Mouse (Mus musculus): ENCODE results near the gene Fdxacb1. TPM values are rescaled to one million over a fixed set of nuclear protein-coding genes. Genes with fewer than 3 reads are reported as not detected.

Fdxacb1 gene
- polyA plus RNA-seq, 2 experiments, result 5.2 to 9.4 TPM

DNA sequence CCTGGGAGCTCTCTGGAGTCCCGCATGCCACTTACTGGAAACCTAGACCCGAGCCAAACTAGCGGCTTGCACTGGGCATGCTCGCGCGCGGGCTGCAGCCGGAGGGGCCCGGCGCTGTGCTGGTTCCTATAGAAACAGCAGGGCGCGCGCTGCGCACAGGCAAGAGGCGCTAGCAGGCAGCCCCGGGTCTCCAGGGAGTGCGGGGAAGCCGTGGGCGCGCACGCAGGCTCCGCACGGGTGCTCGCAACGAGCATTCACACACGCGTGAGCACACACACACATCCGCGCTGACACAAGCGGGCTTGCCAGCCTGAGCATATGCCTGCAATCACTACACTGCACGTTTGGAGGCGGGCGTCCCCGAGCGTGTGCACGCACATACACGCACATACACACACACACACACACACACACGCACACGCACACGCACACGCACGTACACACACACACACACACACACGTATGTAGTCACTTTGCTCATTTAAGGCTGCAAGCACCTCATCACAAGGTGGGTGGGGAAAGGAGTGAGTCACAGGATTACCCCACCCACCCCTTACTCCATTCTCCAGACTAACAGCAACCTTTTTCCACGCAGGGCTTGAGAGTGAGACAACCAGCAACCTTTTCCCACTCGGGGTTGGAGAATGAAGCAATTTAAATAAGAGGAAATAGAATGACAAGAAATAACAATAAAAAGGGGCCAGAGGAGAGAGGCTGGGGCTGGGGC is 39.9 kb upstream of the Fdxacb1 start:
- DNase-seq (ENCODE audit: low read depth in 3 of 3, low spot score in 3 of 3) (no peak), ATAC-seq (ENCODE audit: insufficient read depth) (peak; percentile 35; the same call in 1 of the 2 replicates)
- no peak overlapping the region for H3K27ac ChIP-seq
- peak overlapping the region; percentile 31 to 48 for H3K4me3 ChIP-seq (ENCODE audit: insufficient read depth in 1 of 2, low read depth in 2 of 2, low read length in 2 of 2)
- H3K27me3 ChIP-seq (ENCODE audit: control insufficient read depth, insufficient read depth, low read length), result peaks cover 10% of the 10 kb centered on the region
- no peaks in the 10 kb centered on the region for H3K4me1 ChIP-seq (replicated peaks; ENCODE audit: control insufficient read depth in 2 of 2, insufficient read depth in 2 of 2, low read length in 1 of 2)
- H3K36me3 ChIP-seq (replicated peaks; ENCODE audit: control insufficient read depth, insufficient read depth, low read depth), result no peaks in the 10 kb centered on the region
- H3K9me3 ChIP-seq (ENCODE audit: control insufficient read depth, low read length), result no peaks in the 10 kb centered on the region
- peak overlapping the region; percentile 62 for H3K4me2 ChIP-seq (ENCODE audit: low read depth)
- TF ChIP-seq CTCF (IDR thresholded peaks at IDR 0.05; ENCODE audit: low read depth) (no peak), EP300 (IDR thresholded peaks at IDR 0.05; ENCODE audit: low read depth) (no peak)
- WGBS (ENCODE audit: insufficient replicate concordance), result 1% methylated on average over 45 of the region's 45 CpGs
- no peak overlapping the region for H3K9ac ChIP-seq (replicated peaks)

DNA sequence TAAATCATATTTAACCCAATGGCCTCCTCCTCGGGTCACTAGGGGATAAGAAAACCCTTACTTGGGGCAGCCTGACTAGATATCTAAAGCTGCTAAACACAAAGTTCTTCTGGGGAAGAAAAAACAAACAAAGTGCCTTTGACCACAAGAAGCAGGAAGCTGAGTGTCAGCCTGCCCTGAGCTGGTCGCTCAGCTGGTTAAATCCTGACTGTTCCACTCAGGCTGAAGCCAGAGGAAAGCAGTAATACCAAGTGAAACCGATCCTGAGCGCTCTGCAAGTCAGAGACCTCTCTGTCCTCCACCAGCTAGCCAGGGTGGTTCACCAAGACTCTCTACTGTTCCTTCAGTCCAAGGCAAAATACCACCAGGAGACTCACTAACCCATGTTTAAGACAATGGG is 38.4 kb upstream of the Fdxacb1 start:
- H3K9ac ChIP-seq (replicated peaks), result no peak overlapping the region
- no peak overlapping the region for H3K4me3 ChIP-seq (ENCODE audit: insufficient read depth in 1 of 2, low read depth in 2 of 2, low read length in 2 of 2)
- no peak for ATAC-seq (ENCODE audit: insufficient read depth)
- 15% methylated on average over 4 of the region's 4 CpGs for WGBS (ENCODE audit: insufficient replicate concordance)
- TF ChIP-seq EP300 (IDR thresholded peaks at IDR 0.05; ENCODE audit: low read depth) (no peak), CTCF (IDR thresholded peaks at IDR 0.05; ENCODE audit: low read depth) (no peak)
- no peaks in the 10 kb centered on the region for H3K9me3 ChIP-seq (ENCODE audit: control insufficient read depth, low read length)
- H3K36me3 ChIP-seq (replicated peaks; ENCODE audit: control insufficient read depth, insufficient read depth, low read depth), result no peaks in the 10 kb centered on the region
- no peak overlapping the region for H3K27ac ChIP-seq
- peaks cover 10% of the 10 kb centered on the region for H3K27me3 ChIP-seq (ENCODE audit: control insufficient read depth, insufficient read depth, low read length)
- no peak overlapping the region for H3K4me2 ChIP-seq (ENCODE audit: low read depth)
- no peak for DNase-seq (ENCODE audit: low read depth in 3 of 3, low spot score in 3 of 3)
- H3K4me1 ChIP-seq (replicated peaks; ENCODE audit: control insufficient read depth in 2 of 2, insufficient read depth in 2 of 2, low read length in 1 of 2), result no peaks in the 10 kb centered on the region

GRCm38 (mm10) chr9:50732560-50732959 is 35.5 kb upstream of the Fdxacb1 start:
- Histone ChIP-seq H3K4me2 (ENCODE audit: low read depth) (no peak overlapping the region), H3K4me1 (replicated peaks; ENCODE audit: control insufficient read depth in 2 of 2, insufficient read depth in 2 of 2, low read length in 1 of 2) (no peaks in the 10 kb centered on the region), H3K9me3 (ENCODE audit: control insufficient read depth, low read length) (no peaks in the 10 kb centered on the region), H3K27ac (no peak overlapping the region), H3K4me3 (ENCODE audit: insufficient read depth in 1 of 2, low read depth in 2 of 2, low read length in 2 of 2) (no peak overlapping the region), H3K27me3 (ENCODE audit: control insufficient read depth, insufficient read depth, low read length) (peaks cover 6% of the 10 kb centered on the region), H3K36me3 (replicated peaks; ENCODE audit: control insufficient read depth, insufficient read depth, low read depth) (no peaks in the 10 kb centered on the region), H3K9ac (replicated peaks) (no peak overlapping the region)
- ATAC-seq (ENCODE audit: insufficient read depth), result no peak
- no peak for DNase-seq (ENCODE audit: low read depth in 3 of 3, low spot score in 3 of 3)
- TF ChIP-seq CTCF (IDR thresholded peaks at IDR 0.05; ENCODE audit: low read depth) (no peak), EP300 (IDR thresholded peaks at IDR 0.05; ENCODE audit: low read depth) (no peak)
- 40% methylated on average over 4 of the region's 4 CpGs for WGBS (ENCODE audit: insufficient replicate concordance)

GRCm38 (mm10) chr9:50734989-50735388 is 33.0 kb upstream of the Fdxacb1 start:
- Histone ChIP-seq H3K9ac (replicated peaks) (no peak overlapping the region), H3K4me2 (ENCODE audit: low read depth) (no peak overlapping the region), H3K9me3 (ENCODE audit: control insufficient read depth, low read length) (no peaks in the 10 kb centered on the region), H3K4me1 (replicated peaks; ENCODE audit: control insufficient read depth in 2 of 2, insufficient read depth in 2 of 2, low read length in 1 of 2) (peaks cover 4 to 5% of the 10 kb centered on the region in 2 experiments; a peak in 1 of 4 replicates), H3K27ac (no peak overlapping the region), H3K4me3 (ENCODE audit: insufficient read depth in 1 of 2, low read depth in 2 of 2, low read length in 2 of 2) (no peak overlapping the region), H3K27me3 (ENCODE audit: control insufficient read depth, insufficient read depth, low read length) (no peaks in the 10 kb centered on the region), H3K36me3 (replicated peaks; ENCODE audit: control insufficient read depth, insufficient read depth, low read depth) (no peaks in the 10 kb centered on the region)
- WGBS (ENCODE audit: insufficient replicate concordance), result 1% methylated on average over 9 of the region's 9 CpGs
- peak in 2 of 3 experiments; percentile 16 to 18 for DNase-seq (ENCODE audit: low read depth in 3 of 3, low spot score in 3 of 3)
- TF ChIP-seq EP300 (IDR thresholded peaks at IDR 0.05; ENCODE audit: low read depth) (no peak), CTCF (IDR thresholded peaks at IDR 0.05; ENCODE audit: low read depth) (peak; percentile 80)
- no peak for ATAC-seq (ENCODE audit: insufficient read depth)

DNA sequence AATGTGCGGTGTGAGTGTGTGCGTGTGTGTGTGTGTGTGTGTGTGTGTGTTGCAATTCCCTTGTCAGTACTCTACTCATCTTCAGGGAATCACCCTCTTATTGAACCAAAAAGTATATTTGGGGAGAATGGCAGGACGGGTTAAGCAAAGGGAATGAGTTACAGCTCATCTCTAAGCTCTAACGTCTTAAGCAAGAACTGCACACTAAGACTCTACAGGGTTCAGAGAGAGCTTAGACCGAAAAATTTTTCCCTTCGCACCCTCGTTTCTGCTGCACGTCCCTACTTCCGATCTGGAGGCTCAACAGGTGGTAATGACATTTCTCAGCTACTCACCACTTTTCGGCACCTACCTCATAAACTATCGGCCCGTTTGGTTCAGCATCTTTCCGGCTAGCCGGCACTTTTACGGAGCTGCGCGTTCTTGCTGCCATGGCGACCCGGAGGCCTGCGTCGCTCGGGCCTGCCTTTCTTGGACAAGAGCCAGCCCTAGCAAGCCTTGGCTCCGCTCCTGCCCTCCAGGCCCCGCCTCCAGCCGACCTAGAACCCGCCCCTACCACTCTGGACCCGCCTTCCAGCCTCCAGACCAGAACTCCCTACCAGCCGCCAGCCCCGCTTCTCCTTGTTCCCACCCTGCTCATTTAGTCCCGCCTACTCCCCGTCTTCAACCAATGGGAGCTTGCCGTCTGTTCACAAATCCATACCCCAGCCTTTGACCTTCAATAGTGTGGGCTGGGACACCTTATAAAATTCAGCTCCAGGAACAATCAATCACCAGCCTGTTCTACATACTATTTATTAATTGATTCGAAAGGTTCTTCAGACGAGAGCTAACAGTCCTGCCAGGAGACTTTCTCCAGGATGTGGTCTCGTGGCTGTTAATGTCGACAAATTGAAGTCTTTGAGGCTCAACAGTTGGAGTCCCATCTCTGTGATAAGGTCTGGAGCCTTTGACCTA is 28.8 kb upstream of the Fdxacb1 start, which contains the start of gene Dixdc1:
Gene Dixdc1 (minus strand): TSS at position 604 of the 957 bp plus-strand sequence.
- Histone ChIP-seq H3K9me3 (ENCODE audit: control insufficient read depth, low read length) (no peaks in the 10 kb centered on the region), H3K27ac (no peak within 1 kb of the TSS), H3K9ac (replicated peaks) (no peak within 1 kb of the TSS), H3K4me2 (ENCODE audit: low read depth) (peak within 1 kb of the TSS; percentile 57), H3K27me3 (ENCODE audit: control insufficient read depth, insufficient read depth, low read length) (no peaks in the 10 kb centered on the region), H3K36me3 (replicated peaks; ENCODE audit: control insufficient read depth, insufficient read depth, low read depth) (no peaks in the 10 kb centered on the region), H3K4me3 (ENCODE audit: insufficient read depth in 1 of 2, low read depth in 2 of 2, low read length in 2 of 2) (peak within 1 kb of the TSS; percentile 34 to 35), H3K4me1 (replicated peaks; ENCODE audit: control insufficient read depth in 2 of 2, insufficient read depth in 2 of 2, low read length in 1 of 2) (peaks cover 4 to 5% of the 10 kb centered on the region in 2 experiments; a peak in 1 of 4 replicates)
- TF ChIP-seq EP300 (IDR thresholded peaks at IDR 0.05; ENCODE audit: low read depth), result no peak
- peak; percentile 69 to 76 (median 71) for DNase-seq (ENCODE audit: low read depth in 3 of 3, low spot score in 3 of 3)
- ATAC-seq (ENCODE audit: insufficient read depth), result peak; percentile 97
- WGBS (ENCODE audit: insufficient replicate concordance), result 9% methylated on average over 36 of the region's 36 CpGs

Data from liver, embryonic 14.5 days (tissue).